Mouse (Mus musculus): ENCODE measurements at regions not wholly inside any gene's neighbourhood (a gene's known extent, or its start where the extent isn't known, plus 50 kb on each side); places are given as distances from the start of the nearest gene placed in this dataset.

DNA sequence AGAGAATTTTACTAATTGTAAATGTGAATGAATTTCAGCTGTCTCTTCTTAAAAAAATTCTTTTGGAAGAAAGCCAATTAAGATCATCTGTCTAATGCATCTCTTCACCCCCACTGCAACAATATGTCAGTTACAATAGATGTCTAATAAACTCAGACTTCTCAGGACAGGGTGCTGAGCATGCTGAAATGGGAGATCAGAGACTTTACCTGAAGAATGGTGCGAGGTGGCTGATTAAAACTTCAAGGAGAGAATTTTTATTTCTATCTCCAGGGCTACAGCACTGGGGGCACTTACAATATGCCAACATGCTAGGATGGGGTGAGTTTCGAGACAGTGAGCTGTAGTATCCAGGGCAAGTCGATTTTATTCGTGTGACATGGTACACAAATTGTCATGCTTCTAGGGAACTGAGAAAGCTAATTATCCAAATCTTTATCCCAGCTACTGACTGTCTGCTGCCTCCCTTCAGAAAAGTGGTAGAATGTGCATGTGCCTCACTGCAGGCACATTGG is 449.0 kb upstream of the Fam92a start:
- DNase-seq, result no peak

DNA sequence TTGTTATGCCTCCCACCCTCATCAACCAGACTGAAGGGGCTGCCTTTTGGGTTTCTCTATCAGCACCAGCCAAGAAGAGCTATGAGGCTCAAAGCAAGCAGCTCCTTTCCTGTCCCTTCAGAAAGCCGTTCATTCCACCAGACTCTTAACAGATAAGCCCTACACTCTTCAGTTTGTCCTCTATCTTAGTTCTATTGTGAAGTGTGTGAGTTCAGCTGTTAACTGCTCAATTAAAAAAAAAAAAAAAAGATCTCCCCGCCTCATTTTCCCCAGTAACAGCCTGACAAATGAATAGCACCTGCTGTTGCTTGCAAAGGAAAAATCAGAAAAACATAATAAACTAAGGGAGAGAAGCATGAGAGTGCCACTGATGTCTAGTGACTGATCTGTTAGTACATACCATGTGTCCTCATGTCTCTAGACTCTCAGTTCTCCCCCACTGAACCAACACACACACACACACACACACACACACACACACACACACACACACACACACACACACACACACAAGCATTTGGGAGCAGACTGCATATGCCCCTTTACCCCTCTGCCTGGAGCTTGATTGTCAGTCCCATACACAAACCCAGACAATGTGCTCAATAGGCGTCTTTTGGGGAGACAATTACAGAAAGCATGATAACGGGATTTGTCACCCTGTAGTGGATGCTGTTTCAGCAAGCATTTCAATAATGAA is 448.4 kb upstream of the Fam92a start:
- no peak for DNase-seq

DNA sequence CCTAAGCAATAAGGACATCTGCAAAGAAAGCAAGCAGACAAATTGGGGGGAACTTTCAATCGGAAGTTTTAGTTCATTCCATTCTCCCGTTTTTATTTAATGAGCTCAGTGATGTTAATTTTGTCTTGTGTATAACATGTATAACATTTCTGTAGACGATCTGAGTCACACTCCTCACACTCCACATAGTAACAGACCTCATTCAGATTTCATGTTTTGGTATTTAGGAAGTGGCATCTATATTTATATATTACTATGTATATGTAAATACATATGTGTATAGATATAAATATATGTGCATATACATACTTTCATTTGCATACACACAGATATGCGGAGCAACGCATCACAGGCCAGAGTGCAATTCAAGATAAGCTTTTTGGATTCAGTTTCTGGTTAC is 444.9 kb upstream of the Fam92a start:
- no peak for DNase-seq

DNA sequence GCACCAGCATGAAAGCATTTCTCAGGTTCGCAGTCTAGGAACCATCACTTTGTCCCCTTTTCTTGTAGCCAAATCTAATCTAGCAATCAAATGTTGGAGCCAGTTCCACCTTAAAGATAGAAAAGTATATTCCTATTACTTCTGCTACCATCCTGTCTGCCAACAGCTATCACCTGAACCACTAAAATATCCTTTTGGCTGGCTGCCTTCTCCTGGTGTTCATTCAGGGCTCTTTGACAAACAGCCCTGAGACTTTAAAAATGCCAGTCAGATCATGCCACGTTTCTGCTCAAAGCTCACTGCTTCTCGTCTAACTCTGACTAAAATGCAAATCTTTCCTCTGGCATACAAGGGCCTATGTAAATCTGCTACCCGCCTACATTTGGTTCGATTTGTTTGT is 439.7 kb upstream of the Fam92a start:
- DNase-seq, result no peak

DNA sequence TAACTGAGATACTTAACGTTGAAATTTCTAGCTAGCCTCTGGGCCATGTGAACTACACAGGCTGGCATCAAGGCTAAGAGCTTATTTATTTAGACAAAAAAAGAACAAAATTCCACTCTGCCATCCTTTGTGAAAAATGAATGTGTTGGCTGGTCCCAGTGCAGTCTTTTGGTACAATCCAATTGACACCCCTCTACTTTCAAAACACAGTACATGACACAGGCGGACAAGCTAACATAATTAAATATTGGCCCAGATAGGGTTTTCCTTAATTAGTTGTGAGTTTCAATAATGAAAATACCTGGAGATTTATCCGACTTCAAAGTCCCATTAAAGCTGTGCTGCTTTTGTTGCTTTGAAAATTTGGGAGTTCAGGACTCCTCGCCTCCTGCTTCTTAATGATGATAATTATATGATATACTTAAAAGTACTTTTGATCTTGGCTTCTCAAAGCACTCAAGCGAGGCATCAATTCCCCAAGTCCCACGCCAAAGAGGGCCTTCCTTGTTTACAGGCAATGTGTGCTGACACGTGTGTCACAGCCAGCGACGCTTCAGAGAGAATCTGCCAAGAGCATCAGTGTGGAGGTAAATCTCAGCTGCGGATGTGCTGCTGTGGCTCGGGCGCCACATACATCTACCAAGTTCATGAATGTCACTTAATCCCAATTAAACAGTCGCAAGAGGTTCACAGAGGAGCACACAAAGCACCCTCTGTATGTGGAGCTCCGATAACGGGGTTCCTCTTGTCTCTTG is 429.5 kb upstream of the Fam92a start:
- no peak for DNase-seq

DNA sequence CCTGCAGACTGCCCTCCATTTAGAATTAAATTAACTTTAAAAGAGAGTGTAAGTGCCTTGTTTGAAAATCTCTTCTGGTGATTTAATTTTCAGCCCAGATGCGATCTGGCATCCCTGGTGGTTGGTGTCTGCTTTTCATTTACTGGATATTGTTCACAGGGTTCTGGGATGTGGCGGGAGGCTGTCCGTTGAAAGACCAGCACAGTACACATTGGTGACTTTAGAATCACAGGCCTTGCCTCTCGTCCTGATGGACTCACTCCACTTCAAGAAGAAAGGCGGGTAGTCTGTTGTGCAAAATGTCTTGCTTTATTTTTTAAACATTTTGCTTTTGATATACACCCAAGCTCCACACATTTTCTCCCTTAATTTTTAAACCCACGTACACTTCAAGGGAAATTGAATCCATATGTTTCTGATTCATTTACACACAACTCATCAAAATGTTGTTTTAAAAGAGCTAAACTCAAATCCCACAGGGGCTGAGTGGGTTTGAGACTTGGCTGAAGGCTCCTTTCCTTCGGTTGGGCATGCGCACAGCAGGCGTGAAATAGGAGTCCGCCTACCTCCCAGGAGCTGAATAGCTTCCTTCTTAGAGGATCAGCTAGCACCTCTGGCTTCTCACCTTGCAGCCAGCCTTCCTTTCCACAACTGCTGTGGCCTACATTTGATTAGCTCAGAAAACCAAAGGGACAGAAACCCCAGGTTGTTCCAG is 424.1 kb upstream of the Fam92a start:
- no peak for DNase-seq

DNA sequence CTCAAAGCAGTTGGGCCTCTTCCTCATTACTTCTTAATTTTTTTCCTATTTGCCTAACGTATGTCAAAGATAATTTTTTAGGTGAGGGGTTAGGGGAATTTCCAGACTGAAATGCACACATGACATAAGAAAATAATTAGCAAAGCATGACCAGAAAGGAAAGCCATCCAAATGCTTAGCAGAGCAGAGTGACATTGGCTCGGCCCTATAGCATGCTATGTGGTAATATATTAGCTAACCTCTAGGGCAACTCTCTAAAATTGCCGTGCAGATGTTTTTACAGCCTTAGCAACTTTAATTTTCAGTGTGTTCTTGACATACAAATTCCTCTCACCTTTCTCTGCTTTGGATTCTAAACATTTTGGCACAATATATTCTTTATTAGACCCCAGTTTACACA is 421.2 kb upstream of the Fam92a start:
- no peak for DNase-seq

DNA sequence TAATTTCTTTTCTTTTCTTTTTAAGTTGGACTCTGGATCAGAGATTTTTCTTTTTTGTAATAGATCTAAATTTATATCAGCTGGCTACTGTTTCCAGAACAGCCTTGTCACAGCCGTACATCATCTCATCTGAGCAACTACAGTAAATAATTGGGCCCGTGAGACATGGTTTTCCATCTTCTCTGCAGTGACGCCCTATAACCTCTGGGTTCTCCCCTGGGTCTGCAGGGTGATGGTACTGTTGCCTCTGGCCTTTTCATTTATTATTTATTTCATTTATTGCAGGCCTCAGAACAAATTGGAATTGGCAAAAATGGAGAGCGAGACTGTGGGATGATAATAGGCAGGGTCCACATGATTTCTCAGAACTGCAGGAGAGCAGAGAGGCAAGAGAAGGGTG is 406.3 kb upstream of the Fam92a start:
- DNase-seq, result no peak

DNA sequence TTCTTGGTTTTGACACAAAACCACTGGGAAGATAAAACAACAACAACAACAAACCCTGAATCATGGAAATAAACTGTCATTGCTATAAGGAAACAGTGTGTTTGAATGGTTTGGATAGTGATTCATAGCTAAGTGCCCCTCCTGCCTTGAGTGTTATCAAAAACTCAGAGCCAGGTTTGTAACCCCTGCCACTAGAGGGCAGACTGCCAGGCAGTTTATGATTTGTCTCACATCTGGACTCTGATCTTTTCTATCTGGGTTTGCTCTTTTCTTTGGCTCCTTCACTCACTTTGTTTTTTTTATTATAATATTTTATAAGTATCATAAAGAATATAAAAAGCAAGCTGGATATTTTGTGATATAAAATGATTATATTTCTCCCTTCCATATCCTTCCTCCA is 400.1 kb upstream of the Fam92a start:
- peak; percentile 48 for DNase-seq

DNA sequence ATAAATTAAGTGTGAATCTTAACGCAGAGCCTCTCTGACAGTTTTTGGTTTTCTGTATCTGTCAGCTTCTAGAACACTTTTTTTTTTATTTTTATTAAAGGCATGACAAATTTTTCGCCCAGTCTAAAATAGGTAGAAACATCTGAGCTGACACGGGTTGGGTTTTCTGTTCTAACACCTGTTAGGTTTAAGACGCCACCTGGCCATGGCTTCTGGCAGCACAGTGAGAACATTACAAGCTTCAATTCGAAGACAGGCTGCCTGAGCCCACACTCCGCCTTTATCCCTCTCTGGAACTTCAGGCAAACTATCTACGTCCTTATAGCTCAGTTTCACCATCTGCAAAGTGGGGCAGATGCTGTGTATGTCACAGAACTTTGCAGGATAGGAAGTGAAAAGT is 398.9 kb upstream of the Fam92a start:
- DNase-seq, result no peak

DNA sequence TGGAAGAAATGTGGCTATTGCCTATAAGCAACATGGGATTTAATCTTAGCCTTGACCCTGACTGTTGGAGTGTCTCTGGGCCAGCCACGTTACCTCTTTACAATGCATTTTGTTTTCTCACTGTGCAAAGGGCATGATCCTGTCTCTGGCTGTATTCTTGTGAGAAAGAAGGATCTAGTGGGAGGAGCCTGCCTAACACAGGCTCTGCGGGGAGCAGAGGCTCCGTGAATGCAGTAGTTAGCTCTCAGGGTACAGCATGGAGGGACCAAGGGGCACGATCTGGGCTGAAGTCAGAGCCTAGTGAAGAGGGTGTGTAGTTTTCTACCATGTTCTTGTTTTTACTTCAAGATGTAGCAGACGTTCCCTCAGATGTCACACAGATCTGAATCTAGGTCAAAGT is 395.8 kb upstream of the Fam92a start:
- no peak for DNase-seq

DNA sequence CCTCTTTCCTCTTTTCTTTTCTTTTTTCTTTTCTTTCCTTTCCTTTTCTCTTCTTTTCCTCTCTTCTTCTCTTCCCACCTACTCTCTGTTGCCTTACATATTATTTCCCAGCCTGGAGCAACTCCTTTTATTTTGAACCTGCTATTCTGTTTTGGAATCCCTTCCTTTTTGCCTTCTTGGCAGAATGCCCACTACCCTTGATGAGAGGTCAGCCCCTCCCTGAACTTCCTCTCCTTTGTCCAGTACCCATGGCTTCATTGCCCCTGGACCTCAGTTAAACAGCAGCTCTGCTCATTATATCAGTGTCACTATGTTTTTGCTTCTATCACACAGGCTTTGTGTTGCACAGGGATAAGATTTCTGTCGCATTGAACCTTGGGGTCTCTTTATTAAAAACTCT is 391.2 kb upstream of the Fam92a start:
- peak; percentile 39 for DNase-seq

DNA sequence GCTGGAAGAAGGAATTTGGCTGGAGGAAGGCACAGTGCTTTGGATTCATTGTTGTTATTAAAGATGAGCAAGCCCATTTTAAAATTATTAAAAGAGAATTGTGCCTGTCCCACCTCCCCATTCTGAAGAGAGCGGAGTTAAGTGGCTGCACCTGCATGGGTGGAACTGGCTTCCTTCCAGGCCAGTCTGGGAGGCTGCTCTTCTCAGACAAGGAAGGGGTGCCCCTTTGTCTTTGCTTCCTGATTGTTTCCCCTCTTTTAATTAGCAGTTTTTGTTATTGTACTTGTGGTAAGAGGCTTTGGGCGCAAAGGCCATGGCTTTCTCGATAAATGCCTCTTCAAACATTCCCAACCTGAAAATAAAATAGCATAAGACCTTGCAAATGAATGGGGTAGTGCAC is 388.7 kb upstream of the Fam92a start:
- no peak for DNase-seq

DNA sequence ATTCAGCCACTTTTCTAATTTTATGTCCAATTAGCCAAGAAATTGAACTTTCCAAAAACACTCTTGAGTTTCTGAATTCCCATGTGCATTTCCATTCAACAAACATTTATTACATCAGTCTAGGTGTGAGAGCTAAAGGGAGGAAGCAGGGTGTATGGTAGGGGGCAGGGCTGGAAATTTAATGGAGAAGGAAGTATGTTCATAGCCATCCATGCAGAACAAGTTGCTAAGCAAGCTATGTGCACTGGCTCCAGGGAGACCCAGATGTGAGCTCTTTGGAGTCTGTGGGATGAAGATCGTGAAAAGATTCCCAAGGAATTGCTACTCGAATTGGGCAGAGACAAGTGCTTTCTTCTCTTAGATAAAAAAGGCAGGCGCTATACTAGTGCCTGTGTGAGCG is 388.2 kb upstream of the Fam92a start:
- no peak for DNase-seq

DNA sequence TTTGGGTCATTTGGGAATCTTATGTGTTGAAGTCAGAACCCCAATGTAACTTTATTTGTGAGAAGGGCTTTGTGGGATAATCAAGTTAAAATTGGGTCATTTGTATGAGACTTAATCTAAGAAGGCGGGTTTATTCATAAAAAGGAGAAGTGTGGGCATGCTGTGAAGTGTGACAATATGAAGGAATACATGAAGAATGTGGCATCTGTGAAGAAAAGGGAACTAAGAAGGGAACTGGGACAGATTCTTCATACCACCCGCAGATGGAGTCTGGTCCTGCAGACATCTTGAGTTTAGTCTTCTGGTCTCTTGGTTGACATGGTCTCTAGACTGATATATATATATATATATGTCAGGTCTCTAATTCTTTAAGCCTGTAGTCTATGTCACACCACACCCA is 385.3 kb upstream of the Fam92a start:
- DNase-seq, result no peak

DNA sequence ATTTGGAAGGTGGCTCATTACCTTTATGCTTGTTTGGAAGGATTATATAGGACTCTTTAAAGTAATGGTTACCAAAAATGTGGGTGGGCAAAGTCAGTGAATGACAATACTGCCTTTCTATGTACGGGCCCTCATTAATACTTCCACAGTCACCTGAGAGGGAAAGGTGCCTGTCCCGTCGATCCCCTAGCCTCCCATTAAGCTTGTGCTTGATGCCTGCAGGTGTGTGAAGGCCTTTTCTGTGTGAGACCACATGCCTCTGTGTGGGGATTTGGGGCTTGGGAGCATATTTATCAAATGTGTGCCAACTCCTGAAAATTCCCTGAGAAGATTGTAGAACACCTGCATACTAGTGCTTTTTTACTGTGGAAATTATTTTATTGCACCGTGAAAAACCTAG is 377.4 kb upstream of the Fam92a start:
- no peak for DNase-seq

DNA sequence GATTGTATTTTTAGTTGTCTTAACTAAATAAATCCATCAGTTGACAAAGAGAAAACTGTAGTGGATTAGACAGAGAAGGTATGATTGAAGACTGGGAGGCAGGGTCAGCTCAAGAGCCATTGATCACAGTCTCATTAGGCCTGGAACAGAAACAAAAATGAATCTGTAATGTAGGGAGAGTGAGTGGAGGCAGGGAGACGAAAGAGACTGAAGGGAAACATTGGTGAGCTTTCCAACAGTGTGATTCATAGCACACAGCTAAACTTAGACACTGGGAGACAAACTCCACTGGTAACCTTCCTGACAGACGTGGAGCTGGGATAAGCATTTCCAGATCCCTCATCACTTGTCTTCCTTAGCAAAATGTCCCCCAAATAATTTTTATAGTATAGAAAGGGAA is 372.1 kb upstream of the Fam92a start:
- DNase-seq, result no peak

DNA sequence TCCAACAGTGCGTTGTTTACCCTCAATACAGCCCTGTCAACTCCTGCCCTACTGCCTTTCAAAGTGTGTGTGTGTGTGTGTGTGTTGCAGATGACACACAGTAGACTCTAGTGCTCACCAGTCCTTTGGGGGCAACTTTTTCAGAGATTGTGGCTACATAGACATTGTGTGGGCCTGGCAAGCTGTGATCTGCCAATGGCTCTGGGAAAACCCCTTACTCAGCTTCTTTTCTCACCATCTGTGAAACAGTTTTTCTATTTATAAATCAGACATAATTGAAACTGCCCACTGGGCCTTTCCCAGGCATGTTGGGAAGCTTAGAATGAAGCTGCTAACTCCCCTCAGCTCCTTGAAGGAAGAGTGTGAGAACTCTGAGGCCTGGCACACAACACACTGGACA is 369.7 kb upstream of the Fam92a start:
- DNase-seq, result no peak

DNA sequence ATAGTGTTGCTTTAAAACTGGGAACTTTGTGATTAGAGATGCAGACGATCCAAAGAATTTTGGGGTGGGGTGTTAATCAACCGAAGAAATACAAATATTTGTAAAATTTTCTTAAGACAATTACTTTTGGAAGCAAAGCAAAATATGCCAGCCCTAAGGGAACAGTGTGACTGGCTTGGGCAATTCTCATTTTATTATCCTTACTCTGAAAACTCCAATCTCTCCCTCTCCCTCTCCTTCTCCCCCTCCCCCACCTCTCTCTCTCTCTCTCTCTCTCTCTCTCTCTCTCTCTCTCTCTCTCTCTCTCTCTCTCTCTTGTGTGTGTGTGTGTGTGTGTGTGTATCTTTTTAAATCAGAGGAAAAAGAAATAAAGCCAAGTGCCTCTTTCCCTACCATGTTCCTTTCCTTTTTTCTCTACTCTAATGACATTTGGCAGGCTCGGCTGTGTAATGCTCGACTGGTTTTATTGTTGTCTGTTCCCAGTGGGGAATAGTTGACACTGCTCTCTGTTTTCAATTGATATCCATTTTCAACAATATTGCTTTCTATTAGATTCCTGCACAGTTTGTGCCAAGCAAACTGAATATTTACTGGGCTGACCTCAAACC is 367.5 kb upstream of the Fam92a start:
- no peak for DNase-seq

DNA sequence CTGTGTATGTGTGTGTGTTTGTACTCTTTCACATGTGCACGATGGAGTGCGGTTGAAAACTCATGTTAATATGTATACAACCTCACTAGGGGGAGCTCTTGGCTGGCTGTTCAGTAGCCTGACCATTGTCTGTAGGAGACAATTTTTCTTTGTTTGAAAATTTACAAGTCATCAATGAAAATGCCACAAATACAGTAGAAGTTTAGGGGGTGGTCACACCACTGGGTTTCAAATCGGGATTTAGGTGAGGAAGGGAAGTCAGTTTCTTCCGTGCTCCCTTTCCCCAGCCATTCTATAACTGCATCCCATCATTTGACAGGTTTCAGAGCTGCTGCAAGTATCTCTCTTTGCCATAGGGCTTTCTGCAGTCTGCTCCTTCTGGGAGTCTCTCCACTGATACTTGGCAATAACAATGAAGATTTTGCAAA is 366.9 kb upstream of the Fam92a start:
- peak; percentile 68 for DNase-seq

DNA sequence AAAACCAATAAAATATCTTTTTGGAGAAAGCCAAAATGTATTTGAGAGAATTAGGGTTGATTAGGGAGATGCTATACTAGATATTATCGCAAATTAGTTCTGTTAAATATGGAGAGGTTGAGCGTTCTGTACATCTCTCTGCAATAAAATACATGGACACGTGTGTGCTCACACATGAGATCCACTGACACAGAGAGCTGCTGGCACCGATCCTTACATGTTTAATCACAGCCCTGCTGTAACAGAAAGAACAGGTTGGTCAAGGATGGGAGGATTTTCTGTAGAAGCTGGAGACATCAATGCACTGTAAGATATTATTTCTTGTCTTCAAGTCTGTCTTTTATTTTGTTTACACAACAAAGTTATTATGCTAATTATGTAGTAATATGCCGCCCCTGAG is 366.2 kb upstream of the Fam92a start:
- no peak for DNase-seq

DNA sequence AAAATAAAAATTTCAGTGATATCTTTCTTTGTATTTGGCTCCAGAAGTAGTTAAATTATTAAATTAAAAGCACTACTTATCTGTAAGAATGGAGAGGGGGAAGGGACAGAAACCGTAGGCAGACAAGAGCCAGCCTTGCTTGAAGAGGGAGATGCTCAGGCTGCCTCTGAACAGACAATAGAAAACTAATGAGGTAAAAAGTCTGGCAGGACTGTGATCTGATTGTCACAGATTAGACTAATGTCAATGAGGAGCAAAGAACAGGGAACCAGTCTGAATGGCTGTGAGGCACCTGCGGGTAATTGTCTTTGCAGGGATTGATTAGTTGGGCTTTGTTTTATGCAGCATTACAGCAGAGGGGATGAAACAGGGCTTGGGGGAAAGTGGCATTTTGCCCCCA is 362.3 kb upstream of the Fam92a start:
- DNase-seq, result no peak

DNA sequence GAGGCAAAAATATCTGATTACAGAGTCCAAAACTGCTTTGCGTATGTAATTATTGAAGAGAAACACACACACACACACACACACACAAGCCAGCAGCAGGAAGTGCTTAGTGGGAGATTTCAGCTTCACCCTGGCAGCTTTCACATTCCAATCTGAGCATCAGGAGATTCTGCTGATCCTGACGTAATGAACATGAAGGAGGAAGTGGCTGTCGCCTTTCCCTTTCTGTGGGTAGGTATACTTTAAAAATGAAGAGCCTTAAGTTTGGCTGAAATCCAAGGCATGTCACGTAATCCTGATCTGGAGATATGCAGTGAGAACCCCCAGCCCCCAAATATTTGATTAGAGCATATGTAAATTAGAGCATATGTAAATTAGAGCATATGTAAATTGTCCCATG is 361.1 kb upstream of the Fam92a start:
- peak; percentile 6 for DNase-seq

DNA sequence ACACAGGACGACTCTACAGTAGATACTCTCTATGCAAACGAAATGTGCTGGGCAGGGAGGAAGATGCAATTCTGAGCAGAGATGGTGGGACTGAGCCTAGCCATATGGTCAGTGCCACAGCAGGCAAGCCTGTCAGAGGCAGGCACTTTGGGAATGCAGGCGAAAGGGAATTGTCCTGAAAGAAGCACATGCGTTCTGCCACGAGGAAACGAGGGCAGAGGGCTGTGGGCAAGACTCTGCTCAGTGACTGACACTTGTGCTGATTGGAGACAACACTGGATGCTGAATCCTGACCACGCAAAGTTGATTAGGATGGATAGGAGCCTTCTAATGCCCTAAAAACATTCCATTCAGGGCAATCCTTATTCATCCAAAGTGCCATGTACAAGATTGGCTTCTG is 350.5 kb upstream of the Fam92a start:
- no peak for DNase-seq
